Mouse (Mus musculus) embryonic fibroblast, embryonic 13.5 days (primary cell): Measurements from ENCODE around the gene Tnn.

Experiments used
- CTCF ChIP-seq: IDR thresholded peaks from 2 replicates; pipeline ENCODE4 v1.5.1; 2011; ENCODE audit warnings: mild to moderate bottlenecking, control low read depth, low read length, moderate library complexity, borderline replicate concordance; ENCODE audit not compliant: insufficient read depth
- POLR2A ChIP-seq: IDR thresholded peaks from 2 replicates; pipeline ENCODE4 v1.6.1; 2011; ENCODE audit warnings: low read depth, mild to moderate bottlenecking, control low read depth, low read length, moderate library complexity

DNA sequence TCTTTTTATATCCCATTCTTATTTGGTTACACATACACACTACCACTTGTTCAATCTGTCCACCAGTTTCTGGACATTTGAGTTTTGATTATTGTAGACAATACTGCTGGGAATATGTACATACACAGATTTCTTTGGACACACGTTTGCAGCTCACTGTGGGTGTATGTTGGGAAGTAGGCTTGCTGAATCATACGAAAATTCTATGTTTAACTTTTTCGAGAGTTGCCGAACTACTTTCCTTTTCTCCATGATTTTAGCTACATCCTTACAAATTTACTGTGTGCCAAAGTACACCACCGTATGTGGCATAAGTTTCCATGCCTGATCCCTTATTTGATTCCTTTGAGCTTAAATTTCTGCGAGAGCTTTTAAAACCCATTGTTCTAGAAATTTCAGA, 102.5 kb downstream of the Tnn start:
- TF ChIP-seq POLR2A = no peak
- no peak for TF ChIP-seq CTCF
